Mouse (Mus musculus) forebrain, embryonic 16.5 days (tissue): ENCODE measurements around the gene Ccdc127. TPM values are rescaled to one million over a fixed set of nuclear protein-coding genes. Genes with fewer than 3 reads are reported as not detected.
A peak's percentile ranks its signal among the peaks of the same experiment; 100 is the strongest.

ENCODE experiments used
- ATAC-seq: fragments of 200-750 bp; cut with Nextera tagmentation; 2 replicates; pipeline ENCODE4 v1.8.0; 2017; ENCODE audit warnings: mild to moderate bottlenecking, moderate library complexity
- H3K27ac ChIP-seq: fragments of 300-500 bp; sonication (generic); 2 replicates; pipeline ENCODE4 v1.5.1; 2014; ENCODE audit warnings: low read length, control low read depth
- H3K27me3 ChIP-seq: fragments of 300-500 bp; sonication (generic); replicated peaks from 2 replicates; pipeline ENCODE4 v1.6.1; 2014; ENCODE audit warnings: low read length; ENCODE audit not compliant: control insufficient read depth, insufficient read depth
- H3K36me3 ChIP-seq: fragments of 300-500 bp; sonication (generic); 2 replicates; pipeline ENCODE4 v1.6.1; 2014; ENCODE audit not compliant: control insufficient read depth, insufficient read depth
- H3K4me1 ChIP-seq: fragments of 300-500 bp; sonication (generic); replicated peaks from 2 replicates; pipeline ENCODE4 v1.6.1; 2014; ENCODE audit warnings: low read length; ENCODE audit not compliant: control insufficient read depth, insufficient read depth
- H3K4me2 ChIP-seq: fragments of 300-500 bp; sonication (generic); 2 replicates; pipeline ENCODE4 v1.6.1; 2014; ENCODE audit warnings: mild to moderate bottlenecking, low read length, control low read depth
- H3K4me3 ChIP-seq: fragments of 300-500 bp; sonication (generic); replicated peaks from 2 replicates; pipeline ENCODE4 v1.5.1; 2014; ENCODE audit warnings: mild to moderate bottlenecking, low read length, control low read depth
- H3K9ac ChIP-seq: fragments of 300-500 bp; sonication (generic); replicated peaks from 2 replicates; pipeline ENCODE4 v1.6.1; 2014; ENCODE audit warnings: low read depth, low read length, control low read depth
- H3K9me3 ChIP-seq: fragments of 300-500 bp; sonication (generic); 2 replicates; pipeline ENCODE4 v1.6.1; 2016; ENCODE audit warnings: low read length; ENCODE audit not compliant: control insufficient read depth
- WGBS: fragments of 180-500 bp; shearing (Covaris S2); extraction: QIAGEN DNeasy Blood & Tissue Kit; methylation state at CpG from one replicate; pipeline ENCODE4 v1.1.7; 2014; 5-methylcytosine and 5-hydroxymethylcytosine counted together
- microRNA counts: library from miRNA; unstranded; fragments of <30 nt; microRNA quantifications from one replicate; lab custom pipeline; 2016
- microRNA-seq: library from miRNA; unstranded; fragments of <30 nt; microRNA quantifications from one replicate; pipeline ENCODE4, GENCODE M21; 2017
- polyA plus RNA-seq: library from polyadenylated mRNA; unstranded; fragments of >200 nt; fragmentation: Nextera tagmentation; extraction: Ambion mirVana; gene quantifications from 2 replicates; pipeline ENCODE4 v1.2.1, GENCODE M21; 2015

Ccdc127 gene
- polyA plus RNA-seq, 1 experiment from 2014 or later = 47.2 TPM

- ATAC-seq = peak; percentile 66
- Histone ChIP-seq H3K27ac (no peak overlapping the region), H3K9ac (no peak overlapping the region)
Measured at GRCm38 (mm10) chr13:74381533-74382276, 31.6 kb downstream of the Ccdc127 start.

GRCm38 (mm10) chr13:74382289-74382688, 32.2 kb downstream of the Ccdc127 start:
- Histone ChIP-seq H3K4me3 (no peak overlapping the region), H3K27me3 (no peaks in the 10 kb centered on the region), H3K27ac (no peak overlapping the region), H3K4me1 (peaks cover 10% of the 10 kb centered on the region), H3K9me3 (no peaks in the 10 kb centered on the region), H3K9ac (no peak overlapping the region), H3K36me3 (no peaks in the 10 kb centered on the region), H3K4me2 (no peak overlapping the region)
- 5% methylated on average over 3 of the region's 3 CpGs for WGBS
- ATAC-seq = peak; percentile 50

More at GRCm38 (mm10) chr13:74381533-74382276, 31.6 kb downstream of the Ccdc127 start:
- peaks cover 10% of the 10 kb centered on the region for H3K4me1 ChIP-seq
- H3K4me2 ChIP-seq = no peak overlapping the region
- H3K36me3 ChIP-seq = no peaks in the 10 kb centered on the region
- H3K9me3 ChIP-seq = no peaks in the 10 kb centered on the region
- no peaks in the 10 kb centered on the region for H3K27me3 ChIP-seq
- 57% methylated on average over 10 of the region's 10 CpGs for WGBS
- H3K4me3 ChIP-seq = no peak overlapping the region

GRCm38 (mm10) chr13:74389730-74390129, 39.6 kb downstream of the Ccdc127 start:
- ATAC-seq = no peak
- Histone ChIP-seq H3K27ac (no peak overlapping the region), H3K36me3 (no peaks in the 10 kb centered on the region), H3K9ac (no peak overlapping the region), H3K4me2 (peak overlapping the region; percentile 64), H3K27me3 (no peaks in the 10 kb centered on the region), H3K4me3 (peak overlapping the region; percentile 50), H3K9me3 (no peaks in the 10 kb centered on the region), H3K4me1 (peaks cover 5% of the 10 kb centered on the region)
- 64% methylated on average over 6 of the region's 6 CpGs for WGBS

GRCm38 (mm10) chr13:74390371-74390990, 40.4 kb downstream of the Ccdc127 start, which contains the start of gene Zfp72:
Zfp72 (minus strand) TSS chr13:74390836.
- Histone ChIP-seq H3K4me2 (peak within 1 kb of the TSS; percentile 64), H3K27me3 (no peaks in the 10 kb centered on the region), H3K36me3 (no peaks in the 10 kb centered on the region), H3K9ac (peak within 1 kb of the TSS; percentile 64), H3K4me1 (peaks cover 5% of the 10 kb centered on the region), H3K4me3 (peak within 1 kb of the TSS; percentile 50), H3K27ac (no peak within 1 kb of the TSS), H3K9me3 (no peaks in the 10 kb centered on the region)
- WGBS = 2% methylated on average over 14 of the region's 14 CpGs
- ATAC-seq = peak; percentile 95

GRCm38 (mm10) chr13:74391156-74391555, 41.0 kb downstream of the Ccdc127 start:
- H3K4me2 ChIP-seq = no peak overlapping the region
- H3K9ac ChIP-seq = no peak overlapping the region
- no peak overlapping the region for H3K4me3 ChIP-seq
- H3K27ac ChIP-seq = no peak overlapping the region
- 79% methylated on average over 2 of the region's 2 CpGs for WGBS
- peak; percentile 21 for ATAC-seq
- no peaks in the 10 kb centered on the region for H3K27me3 ChIP-seq
- peaks cover 5% of the 10 kb centered on the region for H3K4me1 ChIP-seq
- no peaks in the 10 kb centered on the region for H3K9me3 ChIP-seq
- no peaks in the 10 kb centered on the region for H3K36me3 ChIP-seq

- H3K27me3 ChIP-seq = no peaks in the 10 kb centered on the region
- no peaks in the 10 kb centered on the region for H3K36me3 ChIP-seq
- ATAC-seq = no peak
- H3K4me1 ChIP-seq = no peaks in the 10 kb centered on the region
- no peak within 1 kb of the TSS for H3K4me2 ChIP-seq
- H3K27ac ChIP-seq = no peak within 1 kb of the TSS
- no peak within 1 kb of the TSS for H3K9ac ChIP-seq
- 7% methylated on average over 11 of the region's 11 CpGs for WGBS
- H3K4me3 ChIP-seq = no peak within 1 kb of the TSS
- H3K9me3 ChIP-seq = no peaks in the 10 kb centered on the region
Measured at GRCm38 (mm10) chr13:74399298-74399839, 49.3 kb downstream of the Ccdc127 start, which contains the start of gene Ftl1-ps1. Ftl1-ps1 (plus strand) TSS chr13:74399694.

MicroRNA genes within 50 kb of the gene (microRNA counts, 519-probe panel; counts per million panel counts)
- microRNA mmu-miR-692 (lab: Ali Mortazavi, UCI) = not detected

Small RNA genes within 50 kb of the gene (microRNA-seq; reads per million reads assigned to microRNA genes)
- not detected for gene Mir692-3

Other genes starting within 250 kb of the Ccdc127 start
- gene Slc9a3, start 228.9 kb upstream of the Ccdc127 start, polyA plus RNA-seq = 0.08 TPM in 1 of 2 replicates, not detected in the other
- 107 and 118 TPM in 2 replicates for gene Exoc3, start 141.6 kb upstream of the Ccdc127 start, polyA plus RNA-seq
- gene Ahrr, start 58.0 kb upstream of the Ccdc127 start, polyA plus RNA-seq = 1.2 and 1.4 TPM in 2 replicates
- gene Pdcd6, start 32.7 kb upstream of the Ccdc127 start, polyA plus RNA-seq = 133 and 144 TPM in 2 replicates
- 235 and 237 TPM in 2 replicates for gene Sdha, start within 50 bp of the Ccdc127 start, polyA plus RNA-seq
- gene Lrrc14b, start 13.7 kb downstream of the Ccdc127 start, polyA plus RNA-seq = not detected in 2 replicates
- gene Zfp72, start 40.5 kb downstream of the Ccdc127 start, polyA plus RNA-seq = 6.5 and 8.0 TPM in 2 replicates
- 98.8 and 112 TPM in 2 replicates for gene Ftl1-ps1, start 49.4 kb downstream of the Ccdc127 start, polyA plus RNA-seq
- gene Zfp825, start 143.7 kb downstream of the Ccdc127 start, polyA plus RNA-seq = 18.2 and 18.3 TPM in 2 replicates